Mouse (Mus musculus): ENCODE measurements around the gene Bnip3. TPM values are rescaled to one million over a fixed set of nuclear protein-coding genes. Genes with fewer than 3 reads are reported as not detected.

Gene Bnip3
- polyA plus RNA-seq, 1 experiment from 2014 or later: 120 TPM

- peaks cover 59% of the 10 kb centered on the region for H3K27me3 ChIP-seq (ENCODE audit: control insufficient read depth, insufficient read depth, low read length)
Measured at GRCm38 (mm10) chr7:138940256-138940611, 30.9 kb upstream of the Bnip3 start.

DNA sequence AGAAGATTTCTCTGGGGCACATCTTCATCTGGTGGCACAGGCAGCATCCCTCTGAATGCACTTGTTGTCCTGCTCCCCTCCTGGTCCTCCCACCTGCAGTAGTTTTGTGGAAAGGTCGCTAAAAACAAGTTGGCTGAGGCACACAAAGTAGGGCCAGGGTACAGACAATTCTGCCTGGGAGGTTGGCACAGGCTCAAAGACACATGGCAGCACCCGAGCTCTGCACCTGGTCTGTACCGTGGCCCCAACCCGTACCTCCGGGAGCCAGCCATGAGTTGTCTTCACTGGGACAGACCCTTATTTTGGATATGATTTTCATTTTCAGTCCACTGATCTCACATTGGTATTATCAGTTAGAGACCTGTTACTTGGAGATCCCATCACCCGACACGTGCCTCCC, 29.7 kb upstream of the Bnip3 start:
- Histone ChIP-seq H3K9me3 (ENCODE audit: control insufficient read depth, low read length) (no peaks in the 10 kb centered on the region), H3K4me3 (replicated peaks; ENCODE audit: low read length) (no peak overlapping the region), H3K27me3 (ENCODE audit: control insufficient read depth, insufficient read depth, low read length) (peaks cover 59% of the 10 kb centered on the region), H3K4me2 (replicated peaks) (no peak overlapping the region), H3K27ac (no peak overlapping the region), H3K36me3 (replicated peaks; ENCODE audit: control insufficient read depth, insufficient read depth) (no peaks in the 10 kb centered on the region), H3K4me1 (replicated peaks; ENCODE audit: control insufficient read depth, insufficient read depth, low read length) (no peaks in the 10 kb centered on the region; the same call in 1 of the 2 replicates), H3K9ac (no peak overlapping the region)
- WGBS: 77% methylated on average over 7 of the region's 7 CpGs
- DNase-seq (ENCODE audit: low spot score) (no peak), ATAC-seq (ENCODE audit: low FRiP score) (no peak)

More at GRCm38 (mm10) chr7:138940256-138940611, 30.9 kb upstream of the Bnip3 start:
- DNase-seq (ENCODE audit: low spot score) (peak; percentile 73), ATAC-seq (ENCODE audit: low FRiP score) (peak; percentile 78; the same call in 1 of the 2 replicates)
- WGBS: 2% methylated on average over 17 of the region's 17 CpGs
- Histone ChIP-seq H3K36me3 (replicated peaks; ENCODE audit: control insufficient read depth, insufficient read depth) (no peaks in the 10 kb centered on the region), H3K9ac (peak overlapping the region; percentile 77), H3K27ac (peak overlapping the region; percentile 80), H3K4me3 (replicated peaks; ENCODE audit: low read length) (peak overlapping the region; percentile 61), H3K4me1 (replicated peaks; ENCODE audit: control insufficient read depth, insufficient read depth, low read length) (no peaks in the 10 kb centered on the region; the same call in 1 of the 2 replicates), H3K4me2 (replicated peaks) (peak overlapping the region; percentile 80), H3K9me3 (ENCODE audit: control insufficient read depth, low read length) (no peaks in the 10 kb centered on the region)

DNA sequence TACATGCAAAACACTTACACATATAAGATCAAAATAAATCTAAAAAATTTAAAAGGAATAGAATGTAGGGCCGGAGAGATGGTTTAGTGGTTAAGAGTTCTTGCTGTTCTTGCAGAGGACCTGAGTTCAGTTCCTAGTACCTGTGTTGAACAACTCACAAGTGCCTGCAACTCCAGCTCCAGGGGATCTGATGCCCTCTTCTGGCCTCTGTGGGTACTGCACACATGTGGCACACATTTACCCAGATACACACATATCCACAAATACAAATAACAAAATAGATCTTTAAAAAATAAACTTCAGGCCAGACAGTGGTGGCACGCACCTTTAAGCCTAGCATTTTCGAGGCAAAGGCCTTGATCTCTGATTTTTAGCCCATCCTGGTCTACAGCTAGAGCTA, 25.2 kb upstream of the Bnip3 start:
- 92% methylated on average over 3 of the region's 3 CpGs for WGBS
- ATAC-seq (ENCODE audit: low FRiP score): no peak
- H3K4me1 ChIP-seq (replicated peaks; ENCODE audit: control insufficient read depth, insufficient read depth, low read length): no peaks in the 10 kb centered on the region
- no peak overlapping the region for H3K9ac ChIP-seq
- no peak overlapping the region for H3K27ac ChIP-seq
- no peaks in the 10 kb centered on the region for H3K9me3 ChIP-seq (ENCODE audit: control insufficient read depth, low read length)
- H3K36me3 ChIP-seq (replicated peaks; ENCODE audit: control insufficient read depth, insufficient read depth): no peaks in the 10 kb centered on the region
- no peak overlapping the region for H3K4me3 ChIP-seq (replicated peaks; ENCODE audit: low read length)
- no peak overlapping the region for H3K4me2 ChIP-seq (replicated peaks)
- DNase-seq (ENCODE audit: low spot score): no peak
- peaks cover 17% of the 10 kb centered on the region for H3K27me3 ChIP-seq (ENCODE audit: control insufficient read depth, insufficient read depth, low read length)

DNA sequence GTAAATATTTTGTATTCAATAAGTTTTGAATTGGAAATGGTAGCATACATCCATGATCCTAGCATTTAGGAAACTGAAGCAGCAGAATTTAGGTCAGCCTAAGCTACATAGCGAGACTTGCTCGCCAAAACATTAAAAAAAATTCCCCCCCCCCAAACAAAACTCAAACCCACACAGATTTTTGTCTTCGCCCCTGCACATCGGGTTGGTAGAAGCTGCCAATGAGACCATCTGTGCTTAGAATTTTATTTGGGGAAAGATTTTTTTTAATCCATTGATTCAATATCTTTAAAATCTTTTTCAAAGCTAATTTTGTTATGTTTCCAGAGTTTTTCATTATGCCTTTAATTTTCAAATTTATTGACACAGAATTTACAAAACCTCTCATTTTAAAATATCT, 19.1 kb upstream of the Bnip3 start:
- no peak overlapping the region for H3K27ac ChIP-seq
- DNase-seq (ENCODE audit: low spot score) (no peak), ATAC-seq (ENCODE audit: low FRiP score) (no peak)
- no peaks in the 10 kb centered on the region for H3K27me3 ChIP-seq (ENCODE audit: control insufficient read depth, insufficient read depth, low read length)
- H3K9me3 ChIP-seq (ENCODE audit: control insufficient read depth, low read length): no peaks in the 10 kb centered on the region
- H3K4me2 ChIP-seq (replicated peaks): no peak overlapping the region
- no peak overlapping the region for H3K9ac ChIP-seq
- 93% methylated on average over 4 of the region's 4 CpGs for WGBS
- no peak overlapping the region for H3K4me3 ChIP-seq (replicated peaks; ENCODE audit: low read length)
- H3K4me1 ChIP-seq (replicated peaks; ENCODE audit: control insufficient read depth, insufficient read depth, low read length): no peaks in the 10 kb centered on the region
- H3K36me3 ChIP-seq (replicated peaks; ENCODE audit: control insufficient read depth, insufficient read depth): no peaks in the 10 kb centered on the region

DNA sequence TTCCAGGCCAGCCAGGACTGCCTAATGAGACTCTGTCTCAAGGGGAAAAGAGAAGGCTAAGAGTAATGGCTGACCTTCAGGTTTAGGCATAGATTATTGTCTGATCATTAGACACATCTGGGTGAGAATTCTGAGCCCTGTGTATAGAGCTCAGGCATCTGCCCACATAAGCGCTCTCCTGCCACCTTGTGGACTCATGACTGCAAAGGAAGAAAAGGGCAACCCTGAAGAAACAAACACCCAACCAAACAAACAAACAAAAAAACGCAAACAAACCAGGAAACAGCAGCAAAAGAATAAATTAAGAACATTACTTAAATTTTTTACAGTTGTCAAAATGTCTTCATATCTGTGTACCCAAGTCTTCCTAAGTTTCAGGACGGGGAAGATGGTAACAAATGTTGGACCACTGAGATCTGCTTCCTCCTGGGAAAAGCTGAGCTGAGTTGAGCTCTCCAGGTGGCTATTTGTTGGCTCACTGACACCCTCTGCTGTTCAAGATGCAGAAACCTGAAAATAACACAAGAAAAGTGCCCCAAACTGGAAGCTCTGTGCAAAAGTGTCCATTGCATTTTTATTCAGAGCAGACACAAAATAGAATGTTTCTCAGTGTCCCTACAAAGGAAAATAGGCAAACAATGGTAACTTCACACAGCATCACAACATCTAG, 14.6 kb upstream of the Bnip3 start:
- no peaks in the 10 kb centered on the region for H3K27me3 ChIP-seq (ENCODE audit: control insufficient read depth, insufficient read depth, low read length)
- H3K9me3 ChIP-seq (ENCODE audit: control insufficient read depth, low read length): no peaks in the 10 kb centered on the region
- DNase-seq (ENCODE audit: low spot score): peak; percentile 41
- no peak overlapping the region for H3K4me2 ChIP-seq (replicated peaks)
- 8% methylated on average over 3 of the region's 3 CpGs for WGBS
- no peak overlapping the region for H3K9ac ChIP-seq
- no peak for ATAC-seq (ENCODE audit: low FRiP score)
- no peak overlapping the region for H3K4me3 ChIP-seq (replicated peaks; ENCODE audit: low read length)
- H3K27ac ChIP-seq: no peak overlapping the region
- H3K36me3 ChIP-seq (replicated peaks; ENCODE audit: control insufficient read depth, insufficient read depth): no peaks in the 10 kb centered on the region
- H3K4me1 ChIP-seq (replicated peaks; ENCODE audit: control insufficient read depth, insufficient read depth, low read length): peaks cover 9% of the 10 kb centered on the region

DNA sequence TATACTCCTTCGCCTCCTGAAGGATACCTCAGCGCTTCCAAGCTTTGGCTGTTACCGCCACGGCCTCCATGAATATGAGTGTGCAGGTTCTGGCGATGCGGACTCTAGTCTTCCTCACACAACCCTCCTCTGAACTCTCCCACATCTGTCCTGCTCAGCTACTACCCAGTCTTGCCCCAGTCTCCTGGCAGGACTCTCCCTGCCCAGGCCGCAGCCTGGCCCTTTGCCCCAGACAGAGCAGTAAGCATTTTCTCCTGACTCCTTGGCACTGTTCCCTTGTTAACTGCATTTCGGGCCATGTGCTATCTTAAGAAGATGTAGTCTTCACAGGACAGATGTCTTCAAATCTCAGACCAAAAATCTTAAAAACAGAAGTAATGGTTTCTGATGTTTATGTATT, 12.3 kb upstream of the Bnip3 start:
- no peak overlapping the region for H3K4me3 ChIP-seq (replicated peaks; ENCODE audit: low read length)
- ATAC-seq (ENCODE audit: low FRiP score): no peak
- no peaks in the 10 kb centered on the region for H3K36me3 ChIP-seq (replicated peaks; ENCODE audit: control insufficient read depth, insufficient read depth)
- peaks cover 10% of the 10 kb centered on the region for H3K4me1 ChIP-seq (replicated peaks; ENCODE audit: control insufficient read depth, insufficient read depth, low read length)
- DNase-seq (ENCODE audit: low spot score): no peak
- no peaks in the 10 kb centered on the region for H3K9me3 ChIP-seq (ENCODE audit: control insufficient read depth, low read length)
- H3K4me2 ChIP-seq (replicated peaks): no peak overlapping the region
- no peak overlapping the region for H3K9ac ChIP-seq
- H3K27ac ChIP-seq: no peak overlapping the region
- 93% methylated on average over 8 of the region's 8 CpGs for WGBS
- no peaks in the 10 kb centered on the region for H3K27me3 ChIP-seq (ENCODE audit: control insufficient read depth, insufficient read depth, low read length)

DNA sequence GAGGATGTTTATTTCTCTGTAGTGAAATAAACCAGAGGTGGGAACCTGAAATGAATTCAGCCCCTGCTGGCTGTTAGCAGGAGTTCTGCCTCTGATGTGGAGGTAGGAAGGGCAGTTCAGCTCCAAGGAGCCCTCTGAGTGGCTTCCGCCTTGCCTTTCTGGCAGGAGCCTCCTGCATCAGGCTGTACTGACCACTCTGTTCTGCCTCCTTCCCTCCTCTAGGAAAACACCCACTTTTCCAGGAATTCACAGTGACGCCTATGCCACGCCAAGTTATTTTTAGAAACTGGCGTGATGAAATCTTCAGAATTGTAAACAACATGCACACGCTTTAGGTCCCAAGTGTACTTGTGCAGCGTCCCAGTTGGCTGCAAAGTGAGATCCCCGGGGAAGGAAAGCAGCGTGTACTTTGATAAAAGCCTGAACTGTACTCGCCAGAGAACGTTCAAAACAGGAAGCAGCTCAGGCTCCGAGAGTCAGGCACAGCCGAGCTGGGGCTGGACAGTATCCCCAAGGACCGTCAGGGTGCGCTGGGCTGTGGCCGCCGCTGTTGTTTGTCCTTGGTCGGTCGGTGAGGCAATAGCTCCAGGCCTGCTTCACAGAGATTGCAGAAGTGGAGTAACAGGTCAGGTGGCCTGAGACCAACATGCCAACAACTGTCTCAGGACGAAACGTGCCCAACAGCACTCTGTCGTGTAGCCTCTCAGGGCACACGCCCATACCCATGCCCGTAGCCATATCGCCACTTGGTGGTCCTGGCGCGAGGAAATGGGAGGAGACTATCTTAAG, 10.0 kb upstream of the Bnip3 start:
- Histone ChIP-seq H3K9me3 (ENCODE audit: control insufficient read depth, low read length) (no peaks in the 10 kb centered on the region), H3K27me3 (ENCODE audit: control insufficient read depth, insufficient read depth, low read length) (no peaks in the 10 kb centered on the region), H3K27ac (peak overlapping the region; percentile 43; the same call in 1 of the 2 replicates), H3K9ac (peak overlapping the region; percentile 44), H3K36me3 (replicated peaks; ENCODE audit: control insufficient read depth, insufficient read depth) (no peaks in the 10 kb centered on the region), H3K4me2 (replicated peaks) (peak overlapping the region; percentile 61), H3K4me3 (replicated peaks; ENCODE audit: low read length) (peak overlapping the region; percentile 25), H3K4me1 (replicated peaks; ENCODE audit: control insufficient read depth, insufficient read depth, low read length) (peaks cover 10% of the 10 kb centered on the region)
- DNase-seq (ENCODE audit: low spot score) (peak; percentile 28), ATAC-seq (ENCODE audit: low FRiP score) (no peak)
- WGBS: 7% methylated on average over 26 of the region's 26 CpGs

GRCm38 (mm10) chr7:138913616-138914015, 4.3 kb upstream of the Bnip3 start:
- Histone ChIP-seq H3K36me3 (replicated peaks; ENCODE audit: control insufficient read depth, insufficient read depth) (no peaks in the 10 kb centered on the region), H3K9ac (no peak overlapping the region), H3K4me3 (replicated peaks; ENCODE audit: low read length) (no peak overlapping the region), H3K9me3 (ENCODE audit: control insufficient read depth, low read length) (no peaks in the 10 kb centered on the region), H3K4me1 (replicated peaks; ENCODE audit: control insufficient read depth, insufficient read depth, low read length) (peaks cover 4% of the 10 kb centered on the region), H3K4me2 (replicated peaks) (no peak overlapping the region), H3K27ac (no peak overlapping the region), H3K27me3 (ENCODE audit: control insufficient read depth, insufficient read depth, low read length) (peaks cover 4% of the 10 kb centered on the region; the same call in 1 of the 2 replicates)
- ATAC-seq (ENCODE audit: low FRiP score): no peak
- no peak for DNase-seq (ENCODE audit: low spot score)
- WGBS: 82% methylated on average over 3 of the region's 3 CpGs

GRCm38 (mm10) chr7:138910193-138910562, 859 bp upstream of the Bnip3 start:
- Histone ChIP-seq H3K36me3 (replicated peaks; ENCODE audit: control insufficient read depth, insufficient read depth) (no peaks in the 10 kb centered on the region), H3K9me3 (ENCODE audit: control insufficient read depth, low read length) (no peaks in the 10 kb centered on the region), H3K4me3 (replicated peaks; ENCODE audit: low read length) (peak overlapping the region; percentile 58), H3K9ac (peak overlapping the region; percentile 74), H3K4me2 (replicated peaks) (peak overlapping the region; percentile 80), H3K27ac (no peak overlapping the region), H3K4me1 (replicated peaks; ENCODE audit: control insufficient read depth, insufficient read depth, low read length) (peaks cover 21% of the 10 kb centered on the region), H3K27me3 (ENCODE audit: control insufficient read depth, insufficient read depth, low read length) (peaks cover 4% of the 10 kb centered on the region; the same call in 1 of the 2 replicates)
- DNase-seq (ENCODE audit: low spot score) (no peak), ATAC-seq (ENCODE audit: low FRiP score) (no peak)
- 27% methylated on average over 7 of the region's 7 CpGs for WGBS

Measured in hindbrain, embryonic 14.5 days (tissue).